Mouse (Mus musculus): Measurements from ENCODE around the gene Zfp800.

Gene Zfp800

DNA sequence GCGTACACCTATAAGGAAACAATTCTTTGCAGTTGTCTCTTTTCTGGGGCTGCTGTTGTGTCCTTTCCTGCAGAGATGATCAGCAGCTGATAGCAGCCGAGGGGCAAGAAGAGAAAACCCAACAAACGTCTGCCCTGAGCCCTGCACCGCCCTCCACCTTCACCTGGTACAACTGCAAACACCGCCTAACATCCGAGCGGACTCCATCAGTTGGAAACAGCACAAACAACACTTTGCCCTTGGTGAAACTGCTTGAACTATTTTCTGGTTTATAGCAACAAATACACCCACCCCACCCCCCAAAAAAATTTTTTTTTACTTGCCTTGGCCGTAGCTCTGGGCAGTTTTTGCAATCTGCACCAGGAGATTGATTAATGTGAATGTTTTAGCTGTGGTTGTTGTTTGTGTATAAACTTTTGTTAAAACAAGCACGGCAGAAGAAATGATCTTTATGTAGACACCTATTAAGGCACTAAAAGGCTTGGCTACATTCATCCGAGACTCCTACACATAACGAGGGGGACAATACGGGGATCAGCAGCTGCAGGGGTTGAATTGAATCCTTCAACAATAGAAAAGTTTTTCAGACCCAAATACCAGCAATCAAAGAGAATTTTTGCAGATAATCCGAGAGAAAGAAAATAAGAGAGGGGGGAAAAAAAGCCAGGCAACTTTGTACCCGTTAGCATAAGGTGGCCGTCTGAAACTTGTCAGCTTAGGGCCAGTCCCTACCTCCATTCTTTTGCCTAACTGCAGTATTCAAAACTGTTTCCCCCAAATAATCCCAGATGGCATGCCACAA, 1.6 kb downstream of the Zfp800 start:
- no peak for DNase-seq

DNA sequence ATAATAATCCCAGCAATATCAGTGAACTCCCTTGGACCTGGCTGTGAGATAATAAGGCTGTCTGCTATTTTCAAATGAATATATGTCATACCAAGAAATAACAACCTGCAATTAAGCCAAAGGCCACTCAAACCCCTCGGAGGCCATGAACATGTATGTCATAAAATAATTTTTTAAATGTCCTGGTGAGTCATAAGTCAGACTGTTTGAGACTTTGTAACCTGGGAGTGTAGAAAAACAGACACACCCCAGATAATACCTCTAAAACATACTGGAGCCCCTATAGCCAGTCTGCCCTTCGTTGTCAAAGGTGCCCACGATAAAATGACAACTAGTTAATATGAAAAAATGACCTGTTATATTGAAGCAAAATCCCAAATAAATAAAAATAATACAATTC, 8.8 kb downstream of the Zfp800 start:
- DNase-seq, result no peak

DNA sequence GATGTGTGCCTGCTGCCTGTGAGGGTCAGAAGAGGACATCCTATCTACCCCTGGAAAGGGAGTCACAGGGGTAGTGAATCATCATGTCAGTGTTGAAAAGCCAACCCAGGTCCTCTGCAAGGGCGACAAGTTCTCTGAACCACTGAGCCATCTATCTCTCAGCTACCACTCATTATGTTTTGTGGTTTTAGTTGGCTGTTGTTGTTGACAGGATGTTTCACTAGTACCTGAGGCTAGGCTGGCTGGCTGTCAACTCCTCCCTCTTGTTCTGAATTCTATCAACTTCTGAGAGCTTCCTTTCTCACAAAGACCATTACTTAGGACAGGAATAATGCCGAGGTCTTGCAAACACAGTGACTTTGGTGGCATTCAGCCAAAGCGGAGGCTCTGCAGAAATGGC, 12.6 kb downstream of the Zfp800 start:
- no peak for DNase-seq

DNA sequence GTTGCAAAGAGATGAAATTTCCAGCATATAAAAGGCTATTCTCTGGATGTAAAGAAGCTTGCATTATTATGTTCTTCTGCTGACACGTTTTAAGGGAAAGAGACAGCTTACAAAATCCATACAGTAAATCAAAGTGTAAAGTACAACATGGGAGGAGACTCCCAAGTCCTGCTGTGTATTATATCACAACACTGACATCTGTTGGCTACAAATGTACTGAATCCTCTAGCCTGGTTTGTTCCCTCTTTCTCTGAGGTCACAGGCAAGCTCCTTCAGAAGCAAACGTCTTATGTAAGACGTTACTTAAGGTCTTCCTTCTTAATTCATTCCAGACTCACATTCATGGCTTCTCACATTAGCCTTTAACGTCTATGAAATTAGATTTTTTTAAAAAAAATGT, 15.8 kb downstream of the Zfp800 start:
- DNase-seq, result no peak

DNA sequence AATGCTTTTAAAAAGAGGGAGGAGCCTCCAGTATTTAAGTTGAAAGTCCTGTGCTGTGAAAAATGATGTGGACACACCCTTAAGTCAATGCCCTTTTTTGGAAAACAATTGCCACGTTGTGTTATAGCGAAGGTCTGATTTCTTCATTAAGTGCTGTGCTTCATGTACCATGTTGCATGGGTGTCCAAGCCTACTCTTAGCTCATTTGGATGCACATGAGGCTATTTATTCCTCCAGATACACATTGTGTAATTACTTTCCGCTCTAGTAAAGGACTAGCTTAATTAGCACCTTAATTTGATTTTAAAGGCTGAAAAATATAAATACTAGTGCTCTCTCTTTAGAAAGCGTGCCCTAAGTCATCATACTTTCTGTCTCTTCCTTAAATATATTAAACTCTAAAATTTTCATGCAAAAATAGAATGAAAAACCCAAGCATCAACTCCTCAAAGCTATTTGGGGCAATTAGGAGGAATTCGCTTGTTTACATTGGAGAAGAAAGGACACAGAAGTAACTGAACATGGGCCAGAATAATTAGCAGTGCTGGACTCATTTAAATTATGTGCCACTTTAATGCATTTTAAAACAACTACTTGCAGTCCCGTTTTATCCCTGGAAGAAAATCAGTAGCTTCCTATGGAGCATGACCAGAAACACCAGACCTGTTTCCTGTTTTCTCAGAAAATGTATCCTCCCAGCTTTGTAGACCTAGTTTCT, 27.7 kb downstream of the Zfp800 start:
- DNase-seq, result no peak

DNA sequence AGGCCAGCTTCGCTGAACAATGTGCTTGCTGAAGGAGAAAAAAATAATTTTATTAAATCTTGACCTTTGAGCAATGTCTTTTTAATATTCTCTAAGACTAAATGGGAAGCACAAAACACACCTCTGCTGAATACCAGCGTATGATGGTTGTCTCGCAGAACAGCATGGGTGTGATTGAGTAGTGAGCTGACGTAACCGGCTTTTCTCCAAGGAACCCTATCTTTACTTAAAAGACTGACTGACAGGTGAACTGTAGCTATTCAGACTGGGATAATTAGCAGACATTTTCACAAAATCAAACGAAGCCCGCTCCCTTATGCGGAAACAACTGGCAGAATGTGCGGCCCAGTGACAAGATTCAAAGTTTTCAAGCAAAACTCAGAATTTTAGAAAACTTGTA, 30.2 kb downstream of the Zfp800 start:
- DNase-seq, result no peak

DNA sequence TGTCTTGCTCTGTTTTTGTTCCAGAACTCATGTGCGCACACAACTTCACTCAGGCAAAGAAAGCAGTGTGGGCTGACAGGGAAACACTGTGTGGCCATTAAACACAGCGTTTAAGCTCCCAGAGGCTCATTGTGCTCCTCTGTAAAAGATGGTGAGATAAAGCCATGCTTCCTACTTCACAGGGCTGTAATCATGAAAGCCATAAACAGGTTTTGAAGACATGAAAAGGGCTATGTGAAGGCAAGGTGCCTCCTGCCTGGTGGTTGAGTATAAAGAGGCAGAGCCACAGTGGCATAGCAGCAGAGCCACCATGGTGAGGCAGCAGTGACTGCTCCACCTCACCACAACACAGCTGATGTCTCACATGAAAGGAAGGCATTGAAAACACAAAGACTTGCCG, 46.7 kb downstream of the Zfp800 start:
- no peak for DNase-seq

DNA sequence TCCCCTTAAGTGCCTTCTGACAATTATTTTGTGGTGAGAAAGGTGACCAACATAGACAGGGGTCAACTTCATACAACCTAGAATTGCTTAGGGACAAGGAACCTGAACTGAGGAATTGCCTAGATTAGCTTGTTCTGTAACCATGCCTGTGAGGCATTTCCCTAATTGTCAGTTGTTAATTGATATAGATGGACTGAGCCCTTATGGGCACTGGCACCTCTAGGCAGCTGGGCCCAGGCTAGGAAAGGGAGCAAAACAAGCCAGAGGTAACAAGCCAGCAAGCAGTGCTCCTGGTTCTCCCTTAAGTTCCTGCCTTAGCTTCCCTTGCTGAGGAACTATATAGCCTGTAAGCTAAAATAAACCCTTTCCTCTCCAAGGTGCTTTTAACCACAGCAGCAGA, 52.1 kb downstream of the Zfp800 start:
- no peak for DNase-seq

DNA sequence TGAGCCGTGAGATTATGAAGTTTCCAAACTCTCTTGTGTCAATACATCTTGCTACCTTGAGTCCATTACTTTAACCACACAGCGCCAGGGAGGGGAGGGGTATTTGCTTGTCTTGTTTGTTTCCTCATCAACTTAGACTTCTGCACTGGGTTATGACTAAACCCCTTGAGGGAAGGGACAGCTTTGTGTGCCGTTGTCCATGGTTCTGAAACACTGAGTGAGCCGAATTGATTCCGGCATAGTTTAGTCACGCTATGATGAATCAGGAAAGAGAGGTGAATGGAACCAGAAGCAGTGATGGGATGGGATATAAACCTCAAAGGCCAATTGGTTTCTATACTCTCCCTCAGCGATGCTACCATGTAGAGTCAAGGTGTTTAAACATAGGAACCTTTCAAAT, 52.6 kb downstream of the Zfp800 start:
- DNase-seq, result no peak

DNA sequence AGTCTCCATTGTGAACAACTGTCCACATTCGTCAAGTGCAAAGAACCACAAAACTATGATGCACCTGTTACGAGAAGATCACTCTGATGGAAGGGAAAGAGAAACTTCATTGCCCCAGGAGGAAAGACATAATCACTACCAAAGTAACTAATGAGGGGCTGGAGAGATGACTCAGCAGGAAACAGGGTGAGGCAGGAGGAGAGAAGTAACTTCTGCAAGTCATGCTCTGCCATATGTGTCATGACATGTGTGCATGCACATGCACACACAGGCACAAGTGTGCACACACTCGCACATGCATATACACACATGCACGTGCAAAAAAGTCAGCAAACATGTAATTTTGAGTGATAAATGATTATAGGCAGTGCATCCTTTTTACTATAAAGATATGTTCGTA, 54.9 kb downstream of the Zfp800 start:
- DNase-seq, result no peak

DNA sequence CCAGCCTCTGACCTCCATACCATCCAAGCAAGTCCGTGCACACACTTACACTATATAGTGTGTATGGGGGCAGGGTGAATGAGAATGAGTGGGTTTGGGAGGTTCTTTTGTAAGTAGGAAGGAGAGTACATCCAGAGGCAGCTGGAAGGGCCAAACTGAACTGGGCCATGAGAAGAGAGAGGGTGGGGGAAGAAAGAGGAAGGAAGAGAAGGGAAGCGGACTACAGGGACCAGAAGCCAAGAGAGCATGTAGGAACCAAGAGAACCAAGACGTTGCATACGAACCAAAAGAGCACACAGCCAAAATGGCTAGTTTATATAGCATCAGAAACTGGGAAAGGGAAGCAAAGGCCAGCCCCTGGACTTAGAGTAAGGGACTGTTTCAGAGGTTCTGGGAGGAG, 56.6 kb downstream of the Zfp800 start:
- DNase-seq, result no peak

DNA sequence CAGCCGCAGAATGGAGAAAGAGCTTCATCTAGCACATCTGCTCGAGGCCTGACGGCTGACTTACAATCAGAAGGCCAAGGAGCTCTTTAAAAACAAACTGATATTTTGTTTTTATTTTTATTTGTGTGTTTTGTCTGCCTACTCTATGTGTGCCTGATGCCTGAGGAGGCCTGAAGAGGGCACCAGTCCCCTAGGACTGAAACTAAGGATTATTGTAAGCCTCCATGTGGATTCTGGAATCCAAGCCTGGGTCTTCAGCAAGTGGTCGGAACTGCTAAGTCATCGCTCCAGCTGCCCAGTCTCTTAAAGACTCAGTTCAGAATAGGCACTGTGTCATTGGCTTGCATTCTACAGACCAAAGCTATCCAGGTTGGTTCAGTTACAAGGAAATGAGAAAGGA, 58.4 kb downstream of the Zfp800 start:
- DNase-seq, result no peak

DNA sequence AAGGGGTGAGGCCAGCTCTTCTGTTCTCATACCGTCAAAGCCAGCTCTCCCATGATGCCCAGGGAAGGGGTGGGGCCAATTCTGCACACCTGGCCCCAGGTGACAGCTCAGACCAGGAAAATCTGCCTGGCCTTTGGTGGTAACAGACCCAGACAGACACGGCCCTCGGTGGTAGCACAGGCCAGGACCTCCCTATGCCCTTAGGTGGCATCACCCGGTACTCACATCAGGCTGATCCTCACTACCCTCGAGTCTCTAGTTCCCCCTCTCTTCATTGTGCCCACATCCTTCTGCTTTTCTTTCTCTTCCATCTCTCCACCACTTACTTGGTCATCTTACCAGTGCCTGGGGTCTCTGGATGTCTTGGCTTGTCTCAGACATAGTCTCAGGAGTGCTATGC, 64.1 kb downstream of the Zfp800 start:
- DNase-seq, result no peak

DNA sequence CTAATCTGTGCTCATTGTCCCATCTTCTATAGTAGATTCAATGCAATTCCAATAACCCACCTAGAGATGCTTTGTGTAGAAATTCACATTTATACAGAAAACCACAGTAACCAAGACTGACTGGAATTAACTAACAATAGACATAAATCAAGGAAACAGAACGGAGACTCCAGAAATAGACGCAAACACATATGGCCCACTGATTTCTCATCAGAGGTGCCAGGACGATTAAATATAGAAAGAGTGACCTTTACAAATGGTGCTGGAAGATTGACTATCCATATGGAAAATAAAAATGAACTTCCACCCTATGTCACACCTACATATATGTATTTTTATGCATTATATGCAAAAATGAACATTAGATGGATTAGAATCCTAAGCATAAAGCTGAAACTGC, 65.3 kb downstream of the Zfp800 start:
- DNase-seq, result peak; percentile 26

DNA sequence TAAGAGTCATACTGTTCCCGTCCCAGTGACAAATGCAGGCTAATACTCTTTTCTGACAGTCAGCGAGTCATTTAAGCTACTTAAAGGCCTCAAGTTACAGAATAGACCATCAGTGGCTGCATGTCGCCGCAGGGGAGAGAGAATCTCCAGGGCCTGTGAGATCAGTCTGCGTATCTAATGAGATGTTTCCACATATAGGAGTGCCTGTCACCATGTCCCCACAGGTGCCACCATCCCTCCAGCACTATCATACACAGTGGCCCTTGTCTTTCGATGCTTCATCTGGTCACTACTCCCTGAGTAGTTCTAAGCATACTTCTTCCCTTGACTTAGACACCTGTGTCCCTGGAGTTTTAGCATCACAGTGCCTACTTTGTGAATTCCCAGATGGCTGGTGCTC, 68.0 kb downstream of the Zfp800 start:
- DNase-seq, result no peak

DNA sequence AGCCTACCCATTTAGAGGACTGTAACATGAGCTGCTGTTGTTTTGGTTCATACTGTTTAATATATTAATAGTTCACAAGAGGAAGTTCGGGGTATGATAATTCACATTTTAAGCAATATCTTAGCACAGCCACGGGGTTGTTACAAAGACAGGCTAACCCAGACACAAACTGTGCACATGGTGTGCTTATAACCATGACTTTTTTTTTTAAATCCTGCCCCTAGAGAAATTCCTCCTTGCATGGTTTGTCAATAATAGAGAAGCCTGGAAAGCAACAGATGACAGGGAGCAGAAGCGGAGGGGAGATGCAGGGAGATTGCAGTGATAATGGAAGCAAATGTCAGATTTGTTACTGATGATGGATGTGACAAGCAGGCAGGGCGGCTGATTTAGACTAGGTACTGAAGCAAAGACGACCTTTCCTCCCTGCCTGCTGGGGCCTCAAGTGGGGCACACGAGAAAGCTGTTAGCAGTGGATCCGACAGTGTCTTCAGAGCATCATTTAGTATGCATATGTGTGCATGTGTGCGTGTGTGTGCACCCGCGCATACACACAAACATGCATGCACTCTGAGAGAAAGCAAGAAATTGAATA, 68.7 kb downstream of the Zfp800 start:
- DNase-seq, result no peak

DNA sequence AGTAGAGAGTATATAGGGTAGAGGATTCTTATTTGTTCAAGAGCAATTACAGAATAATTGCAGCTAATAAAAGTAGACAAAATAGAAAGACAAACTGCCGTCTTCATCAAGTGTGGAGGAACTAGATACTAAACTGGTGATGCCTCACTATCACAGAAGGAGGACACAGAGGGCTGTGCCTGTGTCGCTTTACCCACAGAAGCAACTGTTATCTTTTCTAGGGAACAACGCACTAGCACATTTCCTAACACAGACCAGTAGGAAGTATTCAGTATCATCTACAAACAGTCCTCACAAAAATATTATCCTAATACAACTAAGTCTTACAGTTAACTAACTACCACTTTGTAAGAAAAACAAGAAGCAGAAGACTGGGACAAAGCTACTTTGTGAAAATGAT, 71.1 kb downstream of the Zfp800 start:
- DNase-seq, result no peak

DNA sequence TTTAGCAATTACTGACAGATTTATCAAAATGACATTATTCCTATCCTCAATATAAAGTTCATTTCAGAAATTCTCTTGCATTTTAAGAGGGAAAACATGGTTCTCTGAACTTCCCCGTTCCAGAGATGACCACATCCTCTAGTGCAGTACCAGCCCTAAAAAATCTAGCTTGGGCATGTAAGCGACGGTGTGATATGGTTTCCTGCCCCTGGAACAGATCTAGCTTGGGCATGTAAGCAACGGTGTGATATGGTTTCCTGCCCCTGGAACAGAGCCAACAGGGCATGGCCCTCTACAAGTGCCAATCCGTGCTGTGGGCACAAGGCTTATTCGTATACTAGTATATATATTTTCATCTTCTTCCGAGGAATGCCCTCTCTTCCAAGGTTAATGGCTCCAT, 75.4 kb downstream of the Zfp800 start:
- DNase-seq, result no peak

DNA sequence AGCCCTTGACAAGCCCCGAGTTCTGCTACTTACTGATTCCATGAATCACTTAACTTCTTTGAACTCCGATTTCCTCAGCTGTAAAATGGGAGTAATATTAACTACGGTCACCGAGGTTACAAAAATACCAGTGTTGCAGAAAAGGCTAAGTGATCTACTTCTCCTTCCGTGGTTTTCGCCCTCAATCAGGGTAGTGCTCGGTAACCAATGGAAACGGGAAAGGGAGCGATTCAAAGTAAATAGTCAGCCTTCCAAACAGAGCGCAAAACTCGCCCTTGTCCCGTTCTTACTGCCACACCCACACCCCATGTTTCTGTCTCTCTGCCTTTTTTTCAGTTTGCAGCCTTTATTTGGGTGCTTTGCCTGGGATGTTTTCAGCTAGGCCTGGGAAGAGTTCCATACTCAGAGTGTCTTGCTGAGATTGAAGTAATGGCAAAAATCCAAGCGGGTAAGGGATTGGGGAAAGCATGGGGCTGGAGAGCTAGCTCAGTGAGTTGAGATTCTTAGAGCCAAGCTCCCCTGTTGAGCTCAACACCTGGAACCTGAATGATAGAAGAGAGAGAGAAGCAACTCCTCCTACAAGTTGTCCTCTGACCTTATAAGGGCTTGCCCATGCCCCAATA, 78.0 kb downstream of the Zfp800 start:
- DNase-seq, result no peak

DNA sequence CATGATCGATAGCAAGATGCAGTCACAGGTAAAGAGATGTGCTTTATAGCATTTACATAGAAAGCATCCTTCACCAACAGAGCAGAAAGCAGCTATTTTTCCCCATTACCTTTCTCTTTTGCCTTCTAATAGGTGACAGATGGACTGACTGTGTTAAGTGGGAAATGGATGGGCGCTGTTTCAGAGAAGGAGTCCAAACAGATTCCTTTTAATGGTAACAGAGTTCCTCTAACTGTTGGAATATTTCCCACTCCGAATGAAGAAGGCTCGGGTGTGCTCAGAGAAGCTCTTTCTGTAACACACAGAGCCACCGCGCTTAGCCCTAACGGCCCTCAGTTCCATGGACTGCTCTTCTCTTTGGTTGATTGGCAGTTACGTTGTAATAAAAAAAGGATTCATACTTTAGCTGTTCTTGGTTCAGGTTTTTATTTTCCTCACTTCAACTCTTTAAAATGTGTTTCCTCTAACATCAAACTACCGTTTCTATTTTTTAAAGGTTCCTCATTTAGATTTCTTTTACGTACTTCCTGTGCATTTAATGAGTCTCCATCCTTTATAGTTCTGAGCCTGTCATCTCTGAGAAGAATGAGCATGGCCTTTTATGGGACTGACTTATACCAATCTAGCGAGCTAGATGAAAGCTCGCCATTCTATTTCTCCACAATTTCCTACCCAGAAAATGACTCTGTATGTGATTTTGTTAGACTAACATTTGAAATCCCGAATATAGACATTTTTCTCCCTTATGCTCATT, 78.8 kb downstream of the Zfp800 start:
- DNase-seq, result no peak

DNA sequence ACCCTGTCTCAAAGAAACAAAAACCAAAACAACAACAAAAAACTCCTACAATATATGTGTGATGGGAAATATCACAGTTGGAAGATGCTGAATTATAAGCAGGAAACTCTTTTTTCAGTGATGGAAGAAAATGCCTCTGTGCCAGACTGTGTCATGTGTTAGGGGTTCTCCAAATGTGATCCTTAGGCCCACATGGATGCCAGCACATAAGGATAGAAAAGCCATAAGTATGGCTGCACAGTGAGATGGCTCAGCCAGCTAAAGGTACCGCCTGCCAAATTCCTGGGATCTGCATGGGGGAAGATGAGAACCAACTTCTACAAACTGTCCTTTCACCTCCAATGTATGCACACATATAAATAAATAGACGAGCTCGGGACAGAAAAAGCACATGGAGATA, 82.6 kb downstream of the Zfp800 start:
- DNase-seq, result no peak

DNA sequence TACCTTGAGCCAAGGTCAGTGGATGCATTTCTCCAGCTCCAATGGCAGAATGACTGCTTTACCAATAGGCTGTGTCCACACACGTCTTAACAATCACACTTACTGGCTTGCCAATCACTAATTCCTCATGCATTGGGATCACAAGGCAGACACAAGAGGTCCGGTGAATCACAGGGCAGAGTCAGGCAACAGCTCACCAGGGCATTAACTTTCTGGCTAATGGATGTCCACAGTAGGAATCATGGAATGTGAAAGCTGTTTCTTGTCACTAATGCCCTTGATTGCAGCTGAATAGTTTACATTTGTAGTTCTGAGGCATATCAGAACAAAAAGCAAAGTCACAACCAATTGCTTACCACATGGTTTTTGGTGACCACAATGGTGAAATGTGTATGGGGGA, 85.7 kb downstream of the Zfp800 start:
- DNase-seq, result no peak

DNA sequence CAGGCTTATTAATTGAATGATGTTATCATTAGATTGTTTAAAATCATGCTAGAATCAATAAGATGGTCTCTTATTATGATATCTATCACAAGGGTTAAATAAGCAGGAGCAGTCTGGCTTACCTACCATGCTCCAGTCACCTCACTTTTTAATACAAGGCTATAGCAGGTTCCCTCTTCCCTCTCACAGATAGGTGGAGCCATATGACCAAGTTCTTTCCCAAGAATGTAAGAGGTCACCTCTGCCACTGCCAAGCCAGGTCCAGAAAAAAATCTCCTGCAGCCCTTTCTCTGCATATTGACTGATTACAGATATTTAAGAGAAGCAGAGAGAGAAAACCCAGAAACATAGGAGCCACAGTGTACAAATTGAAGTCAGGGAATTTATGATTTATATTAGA, 88.1 kb downstream of the Zfp800 start:
- no peak for DNase-seq

Measured in layer of hippocampus, adult 9-11 months (tissue).